Mouse (Mus musculus) megakaryocyte, adult 5-6 weeks (primary cell): ENCODE results near the gene Adamts16. TPM values are rescaled to one million over a fixed set of nuclear protein-coding genes. Genes with fewer than 3 reads are reported as not detected.

Experiments
- ATAC-seq: 2 replicates; pipeline ENCODE4 v1.8.0; 2016; ENCODE audit warnings: mild to moderate bottlenecking, inconsistent platforms; ENCODE audit not compliant: poor library complexity, severe bottlenecking
- total RNA-seq, 2 experiments: library from RNA; stranded (forward) in 1 of 2; stranded (reverse) in 1 of 2; fragments of 153-499, 151-499 nt in 1 of 2; fragments of 221-1000, 200-1000 nt in 1 of 2; gene quantifications; 2 replicates each; pipeline versions ENCODE4 v1.2.3 to v1.2.4; 2015 to 2017

Adamts16 gene
- total RNA-seq, 2 experiments from 2014 or later = not detected

GRCm38 (mm10) chr13:70767462-70767861 lies 74.1 kb downstream of the Adamts16 start:
- ATAC-seq = no peak

GRCm38 (mm10) chr13:70764682-70765081 lies 76.9 kb downstream of the Adamts16 start:
- ATAC-seq = no peak

- no peak for ATAC-seq
These were observed 79.0 kb downstream of the Adamts16 start for GRCm38 (mm10) chr13:70762586-70762985.

- no peak for ATAC-seq
These were observed 80.3 kb downstream of the Adamts16 start for GRCm38 (mm10) chr13:70761312-70761711.

- no peak for ATAC-seq
These were observed 81.4 kb downstream of the Adamts16 start for GRCm38 (mm10) chr13:70760186-70760585.

- no peak for ATAC-seq
These were observed 95.2 kb downstream of the Adamts16 start for GRCm38 (mm10) chr13:70746294-70747008.

DNA sequence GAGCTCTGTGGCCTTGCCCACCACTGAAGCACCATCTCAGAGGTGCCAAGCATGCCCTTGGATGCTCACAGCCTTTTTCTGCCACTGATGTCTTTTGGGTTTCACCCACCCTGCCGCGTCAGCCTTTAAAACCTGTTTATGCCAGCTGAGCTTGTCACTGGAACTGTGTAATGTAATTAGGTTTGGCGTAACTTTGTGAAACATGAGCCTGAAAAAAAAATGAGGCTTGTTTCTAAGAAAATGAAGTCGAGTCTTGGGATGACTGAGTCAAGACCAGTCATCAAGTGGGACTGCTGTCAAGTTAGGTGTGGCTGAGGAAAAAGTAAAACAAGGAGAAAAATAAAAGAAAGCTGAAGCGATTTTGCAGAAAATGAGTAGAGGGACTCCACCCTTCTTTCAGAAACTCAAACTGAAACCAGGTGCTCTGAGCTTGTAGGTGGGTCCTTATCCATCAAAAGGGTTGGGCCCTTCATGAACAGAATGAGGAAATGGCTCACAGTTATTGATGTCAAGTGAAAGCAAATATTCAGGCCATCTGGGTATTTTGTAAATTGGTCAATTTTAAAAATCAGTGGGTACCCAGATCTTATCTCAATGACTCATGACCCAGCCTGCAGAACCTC lies 97.1 kb downstream of the Adamts16 start:
- ATAC-seq = no peak

GRCm38 (mm10) chr13:70742693-70743092 lies 98.9 kb downstream of the Adamts16 start:
- ATAC-seq = no peak

DNA sequence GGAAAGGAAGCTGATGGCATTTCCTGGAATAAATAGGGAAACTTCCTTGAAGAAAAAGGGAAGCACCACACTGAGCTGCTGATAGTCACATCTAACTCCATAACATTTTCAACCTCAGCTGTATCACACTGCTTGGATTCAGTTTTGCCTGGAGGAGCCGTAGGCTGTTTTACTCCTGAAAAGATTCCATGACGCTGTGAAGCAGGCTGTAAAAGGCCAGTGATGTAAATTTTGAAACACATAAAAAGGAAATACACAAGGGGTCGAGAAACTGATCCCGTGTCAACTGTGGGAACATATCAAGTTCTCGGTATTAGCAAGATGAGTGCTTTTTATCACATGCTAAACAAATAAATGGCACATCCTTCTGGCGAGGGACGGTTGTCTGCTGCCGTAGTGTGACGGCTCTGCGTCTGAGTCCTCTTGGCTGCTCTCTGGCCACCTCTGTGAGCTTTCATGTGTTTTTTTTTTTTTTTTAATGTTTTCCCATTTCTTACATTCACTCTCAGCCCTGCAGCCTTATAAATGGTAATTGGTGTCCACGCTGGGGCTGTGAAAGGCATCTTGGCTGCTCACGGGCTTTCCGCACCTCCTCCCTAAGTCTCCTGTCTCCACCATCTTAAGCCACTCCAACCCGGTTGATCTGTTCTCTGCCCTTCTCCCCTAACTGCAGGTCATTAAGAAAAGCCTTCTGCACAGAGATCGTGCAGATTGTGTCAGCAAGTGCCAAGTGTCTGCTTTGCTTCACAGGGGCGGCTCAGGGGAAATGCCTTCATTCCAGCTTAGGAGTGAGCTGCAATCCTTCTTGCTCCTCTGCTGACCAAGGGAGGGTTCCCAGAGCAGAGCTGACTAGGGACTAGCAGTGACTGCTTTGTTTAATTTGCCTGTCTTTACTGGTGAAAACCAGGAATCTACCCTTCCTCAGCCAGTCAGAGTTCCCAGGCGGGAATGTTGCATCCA lies 101.0 kb downstream of the Adamts16 start:
- no peak for ATAC-seq

DNA sequence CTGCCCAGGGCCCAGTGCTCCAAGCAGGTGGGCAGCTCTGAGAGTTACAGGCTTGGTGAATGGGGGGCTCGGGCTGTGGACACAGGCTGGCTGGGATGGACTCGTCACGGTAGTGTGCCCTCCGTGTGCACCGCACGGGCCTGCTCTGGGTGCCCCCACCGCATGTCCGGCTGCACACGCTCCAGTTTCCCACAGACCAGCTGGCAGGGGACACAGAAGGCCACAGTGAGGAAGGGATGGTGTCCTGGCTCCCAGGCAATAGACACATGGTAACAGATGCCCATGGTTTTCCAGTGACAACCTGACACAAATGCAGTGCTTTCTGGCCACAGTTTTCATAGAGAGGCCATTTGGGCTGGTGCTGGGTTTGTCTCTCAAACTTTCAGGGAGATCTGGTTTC lies 102.8 kb downstream of the Adamts16 start:
- ATAC-seq = no peak

DNA sequence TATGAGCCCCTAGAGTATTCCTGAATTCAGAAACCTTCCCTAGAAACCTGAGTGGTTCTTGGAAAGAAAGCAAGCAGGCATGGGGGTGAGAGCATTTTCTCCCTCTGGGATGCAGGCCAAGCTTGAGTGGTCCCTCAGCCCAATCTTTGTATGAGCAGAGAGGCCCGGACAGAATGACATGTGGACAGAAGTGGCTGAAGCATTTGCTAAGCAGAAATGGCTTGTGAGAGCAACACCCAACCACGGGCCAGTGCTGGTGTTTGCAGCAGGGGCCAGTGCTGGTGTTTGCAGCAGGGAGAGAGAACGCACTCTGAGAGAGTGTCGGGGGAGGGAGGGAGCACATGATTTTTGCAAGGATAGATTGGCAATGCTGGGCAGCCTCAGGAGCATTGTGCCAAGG lies 105.2 kb downstream of the Adamts16 start:
- ATAC-seq = no peak

DNA sequence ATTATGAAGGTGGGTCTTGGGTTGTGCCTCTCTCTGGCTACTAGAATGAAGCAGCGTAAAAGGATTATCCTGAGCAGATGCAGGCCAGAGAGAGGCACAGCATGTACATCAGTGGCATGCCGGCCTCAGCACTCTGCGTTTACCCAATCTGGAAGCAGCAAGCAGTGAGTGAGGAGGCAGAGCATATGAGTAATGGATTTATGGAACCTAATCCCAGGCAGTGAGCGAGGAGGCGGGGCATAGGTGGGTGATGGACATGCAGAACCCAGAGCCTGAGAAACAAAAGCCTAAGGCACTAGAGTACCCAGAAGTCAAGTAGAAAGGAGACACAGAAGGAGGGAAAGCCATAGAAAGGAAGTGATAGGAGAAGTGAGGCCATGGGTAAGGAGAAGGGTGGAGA lies 107.0 kb downstream of the Adamts16 start:
- no peak for ATAC-seq

DNA sequence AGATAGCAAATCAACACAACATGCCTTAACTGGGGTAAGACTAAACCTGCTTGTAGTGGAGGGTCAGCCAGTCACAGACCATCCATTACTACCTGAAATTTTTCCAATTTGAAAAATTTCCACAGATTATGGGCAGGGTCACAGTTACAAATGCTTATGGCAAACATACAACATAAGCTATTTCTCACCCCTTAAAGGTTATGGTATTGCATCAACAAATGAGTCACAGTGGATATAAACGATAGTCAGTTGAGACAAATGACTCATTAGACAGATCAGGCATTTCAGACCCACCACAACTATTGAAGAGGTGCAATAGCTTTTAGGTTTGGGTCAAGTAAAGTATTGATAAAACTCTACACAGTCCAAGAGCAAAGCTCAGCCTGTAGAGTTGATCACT lies 107.7 kb downstream of the Adamts16 start:
- ATAC-seq = no peak

- no peak for ATAC-seq
These were observed 108.4 kb downstream of the Adamts16 start for GRCm38 (mm10) chr13:70733206-70733605.

- ATAC-seq = no peak
These were observed 108.8 kb downstream of the Adamts16 start for GRCm38 (mm10) chr13:70732781-70733180.

- ATAC-seq = no peak
These were observed 110.3 kb downstream of the Adamts16 start for GRCm38 (mm10) chr13:70731349-70731748.

DNA sequence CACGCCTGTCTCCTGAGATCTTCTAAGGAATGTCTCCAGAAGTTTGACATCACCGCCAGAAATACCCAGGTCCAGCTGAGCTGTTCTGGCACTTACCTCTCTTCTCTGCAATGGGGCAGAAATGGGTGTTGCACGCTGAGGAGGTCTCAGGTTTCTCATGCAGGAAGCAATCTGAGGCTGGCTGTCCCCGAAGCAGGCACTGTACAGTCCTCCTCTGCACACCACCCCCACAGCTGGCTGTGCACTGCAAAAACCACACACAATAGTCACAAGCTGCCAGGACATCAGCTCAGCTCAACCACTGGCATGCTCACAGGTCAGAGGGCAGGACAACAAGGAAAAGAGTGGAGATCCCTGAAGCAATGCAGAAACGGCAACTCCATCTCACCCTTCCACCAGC lies 111.6 kb downstream of the Adamts16 start:
- ATAC-seq = no peak

- ATAC-seq = no peak
These were observed 115.4 kb downstream of the Adamts16 start for GRCm38 (mm10) chr13:70726249-70726648.

DNA sequence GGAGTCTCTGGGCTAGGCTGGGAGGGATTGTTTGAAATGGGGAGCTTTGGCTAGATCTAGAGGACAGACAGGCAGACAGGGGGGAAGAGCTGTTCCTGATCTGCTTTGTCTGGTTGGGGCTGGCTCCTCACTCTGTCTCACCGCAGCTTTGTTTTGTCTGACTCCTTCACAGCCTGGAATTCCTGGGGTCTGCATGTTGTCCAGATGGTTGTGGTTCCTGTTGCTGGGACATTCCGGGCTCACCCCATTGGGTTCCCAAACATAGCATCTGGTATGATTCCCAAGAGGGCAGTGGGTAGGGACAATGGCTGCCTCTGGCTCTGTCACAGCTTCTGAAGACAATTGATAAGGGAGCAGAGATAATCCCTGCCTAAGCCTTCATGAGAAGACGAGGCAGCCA lies 117.0 kb downstream of the Adamts16 start:
- no peak for ATAC-seq

DNA sequence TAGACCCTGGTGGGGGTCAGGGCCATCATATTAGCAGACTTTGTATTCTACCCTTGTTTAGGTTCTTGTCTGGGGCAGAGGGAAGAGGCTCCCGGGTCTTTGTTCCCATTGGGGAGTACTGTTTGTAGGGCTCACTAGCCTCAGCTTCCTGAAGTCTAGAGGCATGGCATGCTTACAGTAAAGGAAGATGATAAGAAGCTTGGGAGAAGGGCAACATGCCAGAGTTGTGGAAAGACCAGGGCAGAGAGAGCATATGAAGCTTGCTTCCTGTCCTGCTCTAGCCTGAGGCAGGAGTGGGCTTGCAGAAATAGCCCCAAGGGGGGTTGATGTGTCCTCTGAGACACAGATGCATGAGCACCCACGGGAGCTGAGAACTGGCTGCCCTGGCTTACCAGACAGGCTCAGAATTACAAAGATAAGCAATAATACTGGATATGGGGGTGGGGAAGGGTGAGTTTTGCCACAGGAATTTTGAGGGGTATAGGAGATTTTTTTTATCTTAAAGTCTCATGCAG lies 117.4 kb downstream of the Adamts16 start:
- no peak for ATAC-seq

DNA sequence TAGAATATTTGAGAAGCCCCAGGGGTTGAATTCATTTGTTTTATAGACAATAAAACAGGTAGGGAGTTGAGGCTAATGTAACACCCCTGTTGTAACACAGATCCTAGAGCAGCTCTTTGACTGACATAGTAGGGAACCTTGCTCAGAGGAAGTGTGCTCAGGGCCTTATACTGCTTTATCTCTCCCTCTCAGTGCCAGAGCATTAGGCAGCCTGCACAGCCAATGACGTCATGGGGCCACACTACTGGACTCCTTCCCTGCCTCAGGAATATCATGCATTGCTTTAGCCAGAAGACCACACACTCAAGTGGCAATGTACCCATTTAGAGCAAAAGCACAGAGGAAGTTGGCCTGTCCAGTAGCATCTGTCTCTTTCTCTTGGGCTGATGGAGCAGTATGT lies 121.6 kb downstream of the Adamts16 start:
- no peak for ATAC-seq
